Mouse (Mus musculus): ENCODE results near the gene Defb41.
"Not testable (repeated sequence)": the region's sequence is repeated elsewhere in the genome, so short reads cannot be mapped to it uniquely, and the experiment has no call there.

The Defb41 gene

DNA sequence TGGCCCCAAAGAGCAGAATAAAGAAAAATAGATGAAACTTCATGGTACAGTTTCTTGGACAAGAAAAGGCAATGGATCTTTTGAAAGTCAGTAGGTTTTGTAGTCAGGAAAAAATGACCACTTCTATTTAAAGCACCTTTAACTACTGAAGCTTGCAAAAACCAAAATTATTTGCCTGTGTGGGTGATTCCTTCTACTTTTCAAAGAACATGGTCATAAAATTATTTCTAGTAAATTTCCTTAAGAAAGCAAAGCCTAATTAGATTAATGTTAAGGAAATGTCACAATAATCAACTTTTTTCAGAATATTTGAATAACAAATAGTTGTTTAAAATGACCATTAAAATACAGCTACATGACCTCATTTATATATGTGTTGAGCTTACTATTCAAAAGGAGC lies at the start of gene Defb41:
Gene Defb41, minus strand, starts transcription at position 101 of the 400 bp plus-strand sequence.
- DNase-seq (ENCODE audit: low spot score): no peak

DNA sequence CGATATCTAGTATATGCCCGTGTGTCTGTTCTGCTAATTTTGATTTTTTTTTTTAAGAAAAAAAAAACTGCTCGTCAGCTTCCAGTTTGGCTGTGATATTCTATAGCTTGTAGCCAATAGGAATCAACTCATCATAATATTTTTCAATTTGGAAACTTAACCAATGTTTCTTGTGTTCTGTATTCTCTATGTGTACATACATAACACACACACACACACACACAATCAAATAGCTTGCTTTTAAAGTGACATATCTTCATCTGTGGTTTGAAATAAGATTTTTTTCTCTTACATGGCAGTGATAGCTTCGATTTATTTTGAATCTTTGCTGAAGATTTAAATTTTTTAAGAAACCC lies 43.5 kb upstream of the Defb41 start:
- no peak for DNase-seq (ENCODE audit: low spot score)

DNA sequence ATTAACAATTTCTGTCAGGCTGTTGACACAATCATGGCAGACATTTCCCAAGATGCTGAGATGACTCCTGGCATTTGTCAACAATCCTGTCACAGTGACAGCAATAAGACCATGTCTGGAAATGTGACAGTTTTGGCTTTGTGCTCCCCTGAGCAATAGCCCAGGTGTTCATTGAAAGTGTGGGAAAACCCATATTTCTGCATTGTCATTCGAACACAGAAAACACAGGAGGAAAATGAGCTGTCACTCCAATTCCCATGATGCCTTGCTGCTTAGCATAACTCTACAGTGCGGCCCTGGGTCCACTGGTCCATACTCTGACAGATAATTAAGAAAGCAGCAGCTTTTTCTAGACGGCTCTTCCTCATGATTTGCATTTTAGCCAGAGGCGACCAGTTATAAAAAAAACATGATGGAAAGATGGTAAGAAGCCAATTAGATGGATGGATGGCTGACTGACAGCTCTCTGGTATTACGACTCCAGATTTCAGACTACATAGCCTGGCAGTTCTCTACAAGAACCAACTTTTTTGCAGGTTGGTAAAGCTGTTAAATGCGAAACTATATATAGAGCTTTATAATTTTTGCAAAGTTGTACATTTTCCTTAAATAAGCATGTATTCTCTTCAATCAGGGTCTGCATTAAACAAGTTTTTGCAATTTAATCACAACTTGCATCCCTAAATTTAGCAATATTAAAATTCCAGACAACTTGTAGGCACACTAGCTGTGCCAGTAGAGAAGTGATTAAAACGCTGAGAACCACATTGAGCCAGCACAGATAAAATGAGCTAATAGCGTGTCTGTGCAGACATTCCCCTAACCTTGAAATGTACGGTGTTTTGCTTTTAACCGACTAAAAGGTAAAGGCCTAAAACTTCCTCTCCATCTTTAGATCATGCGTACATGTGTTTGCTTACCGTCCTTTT lies 42.9 kb upstream of the Defb41 start:
- DNase-seq (ENCODE audit: low spot score): no peak

DNA sequence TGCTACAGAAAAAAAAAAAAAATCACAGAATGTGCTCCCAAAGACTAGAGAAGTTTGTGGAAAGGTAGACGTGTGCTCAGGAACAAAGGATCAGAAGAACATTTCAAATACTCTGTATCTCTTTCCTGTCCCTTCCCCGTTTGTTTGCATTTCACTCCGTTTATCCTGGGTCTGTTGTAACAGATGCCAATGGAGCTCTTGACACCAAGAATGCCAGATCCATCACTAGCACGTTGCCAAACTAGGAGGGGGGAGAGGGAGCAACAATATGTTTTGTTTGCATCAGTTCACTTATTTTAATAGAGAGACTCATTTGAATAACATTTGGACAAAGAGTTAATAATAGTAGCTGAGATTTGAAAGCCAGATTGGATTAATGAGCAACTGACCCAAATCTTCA lies 27.6 kb upstream of the Defb41 start:
- no peak for DNase-seq (ENCODE audit: low spot score)

DNA sequence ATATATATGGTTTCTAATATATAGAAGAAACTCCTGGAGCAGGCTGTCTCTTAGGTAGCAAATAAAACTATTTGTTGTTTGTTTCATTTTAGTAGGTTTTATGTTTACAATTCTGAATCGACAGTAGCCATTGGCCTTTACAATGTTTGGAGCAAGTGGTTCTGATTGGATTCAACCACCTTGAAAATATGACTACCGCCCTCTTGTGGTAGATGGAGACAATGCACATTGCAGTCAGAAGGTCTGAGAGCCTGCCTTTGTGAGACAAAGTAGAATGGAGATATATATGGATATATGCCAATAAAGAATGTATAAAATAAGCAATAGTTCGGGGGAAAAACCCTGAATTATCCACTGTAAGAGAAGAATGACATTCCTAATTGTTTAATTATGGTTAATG lies 23.9 kb upstream of the Defb41 start:
- no peak for DNase-seq (ENCODE audit: low spot score)

DNA sequence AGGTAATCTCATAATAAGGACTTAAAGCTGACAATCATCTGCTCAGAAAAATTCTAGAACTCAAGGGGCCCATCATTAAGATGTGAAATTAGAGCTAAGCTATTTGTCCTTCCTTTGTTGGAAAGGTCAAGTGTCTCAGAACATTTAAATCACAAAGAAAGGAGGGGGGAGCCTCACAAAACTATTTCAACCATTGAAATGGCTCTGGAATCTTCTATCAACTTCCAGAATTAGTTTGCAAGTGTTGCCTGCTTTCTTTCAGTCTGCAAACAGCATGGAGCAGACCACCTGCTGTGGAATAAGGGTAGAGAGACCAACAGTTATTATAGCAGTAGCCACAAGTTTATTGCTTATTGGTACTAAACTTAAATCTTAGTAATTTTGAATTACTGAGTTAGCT lies 22.4 kb upstream of the Defb41 start:
- DNase-seq (ENCODE audit: low spot score): no peak

DNA sequence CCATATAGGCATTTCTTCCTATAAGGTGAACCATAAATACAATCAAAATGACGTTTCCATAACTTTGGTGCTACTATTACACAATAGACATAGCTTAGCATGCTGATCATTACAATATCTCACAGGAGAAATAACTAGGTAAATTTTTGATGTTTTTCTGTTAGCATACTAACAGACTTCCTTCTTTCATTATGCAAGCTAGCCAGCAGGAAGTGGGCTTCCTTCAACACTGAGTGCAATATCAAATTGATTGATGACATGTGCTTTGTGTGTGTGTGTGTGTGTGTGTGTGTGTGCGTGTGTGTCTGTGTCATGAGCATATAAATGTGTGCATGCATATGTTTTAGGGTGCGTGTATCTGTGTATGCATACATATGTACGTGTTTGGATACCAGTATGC lies 6.2 kb upstream of the Defb41 start:
- no peak for DNase-seq (ENCODE audit: low spot score)

DNA sequence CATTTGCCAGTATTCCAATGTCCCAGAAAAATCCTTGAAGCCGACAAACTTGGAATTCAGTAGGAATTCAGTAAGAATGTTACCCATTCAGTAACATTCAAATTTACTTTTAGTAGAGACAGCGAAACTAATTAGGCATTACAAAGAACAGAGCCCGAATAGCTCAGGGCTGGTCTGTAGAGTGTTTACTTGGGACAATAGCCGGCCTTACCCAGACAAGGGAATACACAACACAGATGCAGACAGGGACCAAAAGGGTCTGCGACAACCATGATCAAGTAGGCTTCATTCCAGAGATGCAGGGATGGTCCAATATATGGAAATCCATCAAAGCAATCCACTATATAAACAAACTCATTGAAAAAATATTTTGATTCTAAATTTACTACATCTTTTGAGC lies 3.9 kb upstream of the Defb41 start:
- no peak for DNase-seq (ENCODE audit: low spot score)

DNA sequence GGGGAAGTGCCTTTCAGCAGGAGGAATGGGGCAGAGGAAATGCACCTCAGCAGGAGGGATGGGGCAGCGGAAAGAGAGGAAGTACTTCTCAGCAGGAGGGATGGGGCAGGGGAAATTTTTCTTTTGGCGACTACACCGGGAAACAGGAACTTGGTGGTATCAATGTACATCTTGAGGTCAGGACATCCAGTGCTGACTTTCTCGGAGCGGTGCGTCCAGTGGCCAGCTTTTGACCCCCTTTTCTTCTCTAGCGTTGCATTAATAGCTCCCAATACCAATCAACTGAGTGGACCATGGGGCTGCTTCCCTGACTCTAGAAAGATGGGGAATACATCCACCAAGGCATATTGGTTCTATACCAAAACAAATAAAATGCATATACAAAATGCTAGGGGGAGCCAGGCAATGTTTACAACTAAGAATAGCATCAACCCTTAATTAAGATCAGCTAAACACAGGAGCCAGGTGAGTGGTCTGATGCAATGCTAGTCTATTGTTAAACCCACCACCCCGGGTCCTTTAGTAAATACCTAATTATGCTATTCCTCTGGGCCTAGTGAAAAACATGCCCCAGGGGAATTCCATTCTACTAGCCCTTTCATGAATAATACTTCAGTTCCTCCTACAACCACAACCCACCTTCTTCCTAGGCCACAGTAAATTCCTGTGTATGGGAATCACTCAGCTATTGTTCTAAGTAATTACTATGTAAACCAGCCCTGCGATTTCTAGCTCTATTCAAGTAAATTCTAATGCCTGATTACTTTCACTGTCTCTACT lies 18.9 kb downstream of the Defb41 start:
- DNase-seq (ENCODE audit: low spot score): not testable (repeated sequence)

DNA sequence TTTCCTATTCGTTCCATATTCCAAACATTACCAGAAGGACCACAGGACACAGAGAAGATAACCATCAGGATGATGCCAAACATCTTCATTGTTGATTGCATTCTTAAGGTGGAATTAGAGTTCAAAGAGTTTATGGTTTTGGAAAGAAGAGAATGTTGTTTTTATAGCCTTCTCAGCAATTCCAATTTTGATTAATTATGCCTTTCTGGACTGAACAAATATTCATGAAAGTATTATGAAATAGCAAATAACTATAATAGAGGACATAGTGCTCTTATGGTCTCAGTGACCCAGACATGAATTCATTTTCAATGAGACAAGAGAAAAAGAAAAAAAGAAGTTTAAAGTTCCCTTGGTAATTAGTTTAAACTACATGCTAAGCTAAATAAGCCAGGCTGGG lies 27.6 kb downstream of the Defb41 start, which contains the start of gene Defb18:
Gene Defb18, minus strand, starts transcription at position 101 of the 400 bp plus-strand sequence.
- no peak for DNase-seq (ENCODE audit: low spot score)

DNA sequence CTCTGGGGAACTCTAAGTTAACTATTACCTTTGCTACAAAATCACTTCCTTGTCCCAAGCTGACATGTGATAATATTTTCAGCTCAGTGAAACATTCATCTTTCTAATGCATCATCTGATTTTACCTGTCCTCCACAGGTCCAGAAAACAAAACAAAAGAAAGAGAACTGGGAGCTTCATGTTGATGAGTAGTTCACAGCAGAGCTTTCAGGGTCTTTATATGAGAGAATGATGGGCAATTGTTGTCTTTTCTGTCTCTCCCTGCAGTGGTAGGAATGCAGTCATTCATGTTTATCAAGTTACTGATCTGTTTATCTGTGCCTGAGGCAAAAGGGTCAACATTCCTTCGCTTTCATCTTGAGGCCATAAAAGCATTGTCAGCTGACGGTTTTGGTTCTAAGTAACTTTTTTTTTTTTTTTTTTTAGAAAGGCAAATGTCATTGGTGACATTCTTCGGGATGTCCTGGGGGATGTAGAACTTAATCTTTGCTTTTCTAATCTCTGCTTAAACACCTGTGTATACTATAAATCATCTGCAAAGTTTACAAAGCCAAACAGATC lies 41.5 kb downstream of the Defb41 start:
- no peak for DNase-seq (ENCODE audit: low spot score)
